Mouse (Mus musculus) C2C12 (cell line): ENCODE measurements around the gene Gsto2.

Source experiments
- CTCF ChIP-seq: IDR thresholded peaks from one replicate; pipeline ENCODE4 v1.5.1; 2011; ENCODE audit not compliant: control insufficient read depth, insufficient read depth, insufficient read length
- FOSL1 ChIP-seq: IDR thresholded peaks from one replicate; pipeline ENCODE4 v1.8.0; 2011; ENCODE audit warnings: mild to moderate bottlenecking, low read length; ENCODE audit not compliant: poor library complexity, insufficient read depth, severe bottlenecking
- MAX ChIP-seq: IDR thresholded peaks from one replicate; pipeline ENCODE4 v1.6.1; 2011; ENCODE audit warnings: mild to moderate bottlenecking, control low read depth
- MYOD1 ChIP-seq: IDR thresholded peaks from one replicate; pipeline ENCODE4 v1.6.1; 2011; ENCODE audit warnings: low read depth; ENCODE audit not compliant: control insufficient read depth, insufficient read length
- MYOG ChIP-seq: IDR thresholded peaks from one replicate; pipeline ENCODE4 v1.6.1; 2011; ENCODE audit not compliant: control insufficient read depth, insufficient read length; ENCODE audit errors: extremely low read depth
- USF1 ChIP-seq: IDR thresholded peaks from one replicate; pipeline ENCODE4 v1.6.1; 2011; ENCODE audit warnings: low read depth, mild to moderate bottlenecking, control low read depth, moderate library complexity

- TF ChIP-seq MYOG, result no peak
- no peak for TF ChIP-seq CTCF
- no peak for TF ChIP-seq MAX
- TF ChIP-seq MYOD1, result no peak
- no peak for TF ChIP-seq USF1
- TF ChIP-seq FOSL1, result no peak
These were observed 19.2 kb downstream of the Gsto2 start for GRCm38 (mm10) chr19:47884296-47885085.
